Mouse (Mus musculus) ovary, postnatal 10 days (tissue): ENCODE measurements around the gene Neurl1a.

Source experiments
- DNase-seq: peaks from one replicate; pipeline ENCODE4 v3.0.0; 2022; ENCODE audit warnings: low spot score

Gene Neurl1a

DNA sequence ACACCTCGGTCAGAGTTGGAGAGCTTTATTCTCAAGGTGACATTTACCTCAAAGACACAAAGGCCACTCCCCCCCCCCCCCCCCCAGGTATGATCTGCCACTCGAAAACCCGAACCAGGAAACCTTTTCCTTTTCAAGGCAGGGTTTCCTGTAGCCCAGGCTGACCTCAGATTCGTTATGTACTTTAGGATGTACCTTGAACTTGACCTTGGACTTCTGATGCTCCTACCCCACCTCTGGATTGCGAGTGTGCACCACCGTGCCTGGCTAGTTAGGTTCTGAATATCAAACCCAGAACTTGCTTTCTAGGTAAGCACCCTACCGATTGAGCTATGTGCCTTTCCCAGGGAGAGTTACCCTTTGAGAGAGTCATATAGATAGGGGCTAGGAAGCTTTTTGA lies 69.7 kb downstream of the Neurl1a start:
- no peak for DNase-seq

DNA sequence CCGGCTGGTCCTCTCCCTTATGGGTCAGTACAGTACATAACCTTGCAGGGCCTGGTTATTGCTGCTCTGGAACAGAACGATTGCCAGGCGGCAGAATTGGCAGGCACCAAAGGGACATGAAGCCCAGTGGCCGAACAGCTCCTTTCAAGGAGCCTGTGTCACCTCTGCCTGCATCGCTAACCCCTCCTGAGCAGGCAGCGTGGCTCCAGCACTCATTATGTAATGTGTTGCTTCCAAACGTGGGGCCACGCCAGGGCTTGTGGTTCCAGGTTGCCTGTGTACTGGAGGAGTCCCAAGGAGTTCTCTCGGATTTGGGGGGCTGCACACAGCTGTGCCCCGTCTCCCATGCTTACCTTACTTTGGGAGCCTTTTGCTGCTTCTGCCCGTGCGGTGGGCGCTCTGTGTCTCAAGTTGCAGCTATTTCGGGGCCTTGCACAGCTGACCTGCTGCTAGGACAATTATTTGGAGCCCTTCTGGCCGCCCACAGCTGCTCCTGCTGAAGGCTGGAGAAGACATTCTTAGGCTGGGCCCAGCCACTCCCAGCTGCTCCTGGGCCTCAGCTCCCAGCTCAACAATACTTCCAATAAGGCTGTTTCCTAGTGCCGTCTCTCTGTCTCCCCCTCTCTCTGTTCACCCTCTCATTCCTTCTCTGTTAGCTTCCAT lies 70.4 kb downstream of the Neurl1a start:
- no peak for DNase-seq

DNA sequence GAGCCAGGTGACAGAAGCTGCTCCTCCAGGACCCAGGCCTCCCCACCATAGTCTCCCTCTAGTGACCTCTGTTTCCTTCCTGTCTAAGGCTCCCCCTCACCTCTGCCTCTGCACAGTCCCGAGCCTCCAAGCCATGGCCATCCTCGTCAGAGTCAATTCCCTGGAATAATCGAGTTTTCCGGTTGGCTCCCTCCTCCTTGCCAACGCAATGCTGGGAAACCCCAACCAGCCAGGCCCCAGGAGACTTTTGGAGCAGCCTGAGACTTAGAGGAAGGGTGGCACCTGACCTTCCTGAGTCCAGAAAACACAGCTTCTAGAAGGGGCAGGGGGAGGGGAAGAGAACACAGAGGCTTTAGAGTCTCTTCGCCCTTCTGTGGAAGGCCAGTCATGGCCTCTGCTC lies 72.3 kb downstream of the Neurl1a start:
- DNase-seq, result no peak

DNA sequence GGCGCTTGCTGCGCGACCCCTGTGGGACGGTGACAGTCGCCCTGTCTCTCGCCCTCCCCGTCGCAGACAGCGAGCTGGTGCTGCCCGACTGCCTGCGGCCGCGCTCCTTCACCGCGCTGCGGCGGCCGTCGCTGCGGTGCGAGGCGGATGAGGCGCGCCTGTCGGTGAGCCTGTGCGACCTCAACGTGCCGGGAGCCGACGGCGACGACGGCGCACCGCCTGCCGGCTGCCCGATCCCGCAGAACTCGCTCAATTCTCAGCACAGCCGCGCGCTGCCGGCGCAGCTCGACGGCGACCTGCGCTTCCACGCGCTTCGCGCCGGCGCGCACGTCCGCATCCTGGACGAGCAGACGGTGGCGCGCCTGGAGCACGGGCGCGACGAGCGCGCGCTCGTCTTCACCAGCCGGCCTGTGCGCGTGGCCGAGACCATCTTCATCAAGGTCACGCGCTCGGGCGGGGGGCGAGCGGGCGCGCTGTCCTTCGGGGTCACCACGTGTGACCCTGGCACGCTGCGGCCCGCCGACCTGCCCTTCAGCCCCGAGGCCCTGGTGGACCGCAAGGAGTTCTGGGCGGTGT lies 74.5 kb downstream of the Neurl1a start:
- no peak for DNase-seq

DNA sequence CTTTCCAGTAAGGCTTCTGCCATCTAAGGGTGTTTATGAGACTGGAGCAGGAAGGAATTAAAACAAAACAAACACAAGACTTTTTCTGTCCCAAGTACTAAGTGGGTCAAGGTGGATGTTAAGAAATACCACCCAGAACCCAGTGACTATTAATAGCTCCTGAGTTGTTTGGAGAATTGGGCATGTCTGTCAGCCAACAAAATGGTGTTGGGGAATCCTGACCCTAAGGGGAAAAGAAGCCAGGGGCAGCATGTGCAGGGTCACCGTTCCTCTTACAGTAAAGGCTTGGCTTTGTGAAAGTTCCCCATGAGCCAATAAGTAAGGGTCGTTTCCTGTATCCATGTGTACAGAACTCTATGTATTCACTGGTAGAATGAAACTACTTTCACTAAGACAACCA lies 76.4 kb downstream of the Neurl1a start:
- no peak for DNase-seq

DNA sequence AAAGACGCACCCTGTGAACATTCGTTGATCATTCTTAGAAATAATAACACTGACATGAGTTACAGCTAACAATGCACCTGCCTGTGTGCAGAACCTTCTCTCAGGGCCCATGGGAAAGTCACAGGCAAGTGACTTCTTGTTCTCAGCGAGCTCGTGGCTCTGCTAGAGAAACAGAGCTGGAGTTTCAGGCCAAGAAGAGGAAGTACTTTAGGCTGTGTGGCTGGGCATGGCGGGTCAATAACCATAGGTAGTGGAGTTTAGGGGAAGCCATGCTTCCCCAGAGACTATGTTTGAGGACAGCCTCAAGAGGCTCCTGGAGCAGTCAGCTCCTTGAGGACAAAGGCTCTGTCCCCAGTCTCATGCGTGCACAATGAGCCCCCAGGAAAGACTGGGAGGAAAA lies 77.3 kb downstream of the Neurl1a start:
- no peak for DNase-seq

DNA sequence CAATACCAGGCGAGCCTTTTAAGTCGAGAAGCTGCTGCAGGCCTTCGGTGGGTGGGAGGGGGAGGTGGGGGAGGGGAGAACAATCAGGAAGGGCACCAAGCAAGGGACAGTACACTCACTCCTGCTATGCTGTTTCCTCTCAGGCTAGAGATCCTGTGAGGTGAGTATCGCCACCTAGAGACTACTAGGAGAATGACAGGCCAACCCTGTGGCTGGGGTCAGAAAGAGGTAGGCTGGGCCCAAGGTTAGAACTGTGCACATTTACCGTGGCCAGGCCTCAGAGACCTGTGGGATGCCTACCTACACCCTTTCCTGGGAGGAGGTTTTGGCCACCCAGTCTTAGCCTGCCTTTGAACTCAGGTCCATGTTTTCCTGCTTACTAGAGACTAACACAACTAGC lies 81.0 kb downstream of the Neurl1a start:
- DNase-seq, result no peak

DNA sequence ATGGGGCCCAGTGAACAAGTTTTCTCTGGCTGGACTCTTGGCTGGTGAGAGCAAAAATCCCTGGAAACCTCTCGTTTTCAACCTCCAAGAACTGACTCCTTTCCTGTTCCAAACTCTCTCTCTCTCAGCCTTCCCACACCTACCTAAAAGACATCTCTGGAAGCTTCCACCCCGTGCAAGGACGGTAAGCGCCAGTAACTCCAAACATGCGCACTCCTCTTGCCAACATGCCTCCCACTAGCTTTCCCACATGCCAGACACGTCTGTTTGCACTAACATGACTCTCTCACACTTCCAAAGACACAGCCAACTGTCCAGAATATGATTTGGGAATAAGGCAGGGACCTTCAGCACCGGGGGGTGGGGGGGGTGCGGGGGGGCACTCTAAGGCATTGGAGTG lies 82.6 kb downstream of the Neurl1a start:
- DNase-seq, result no peak

DNA sequence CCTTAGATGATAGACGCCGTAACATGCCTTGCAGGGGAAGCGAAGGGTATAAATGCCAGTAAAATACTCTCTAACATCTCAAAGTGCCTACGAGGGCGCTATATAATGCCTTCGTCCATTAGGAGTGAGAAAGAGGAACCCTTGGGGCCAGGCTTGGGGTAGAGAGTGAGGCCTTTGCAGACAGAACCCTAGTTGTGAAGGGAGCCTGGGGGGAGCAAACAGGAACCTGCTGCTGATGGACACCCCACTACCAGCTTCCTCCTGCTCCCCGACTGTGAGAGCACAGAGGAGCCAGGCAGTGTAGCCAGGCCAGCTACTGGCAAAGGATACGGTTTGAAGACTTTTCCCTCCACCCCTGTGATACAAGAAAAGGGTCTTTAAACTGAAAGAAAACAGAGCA lies 85.0 kb downstream of the Neurl1a start:
- no peak for DNase-seq

DNA sequence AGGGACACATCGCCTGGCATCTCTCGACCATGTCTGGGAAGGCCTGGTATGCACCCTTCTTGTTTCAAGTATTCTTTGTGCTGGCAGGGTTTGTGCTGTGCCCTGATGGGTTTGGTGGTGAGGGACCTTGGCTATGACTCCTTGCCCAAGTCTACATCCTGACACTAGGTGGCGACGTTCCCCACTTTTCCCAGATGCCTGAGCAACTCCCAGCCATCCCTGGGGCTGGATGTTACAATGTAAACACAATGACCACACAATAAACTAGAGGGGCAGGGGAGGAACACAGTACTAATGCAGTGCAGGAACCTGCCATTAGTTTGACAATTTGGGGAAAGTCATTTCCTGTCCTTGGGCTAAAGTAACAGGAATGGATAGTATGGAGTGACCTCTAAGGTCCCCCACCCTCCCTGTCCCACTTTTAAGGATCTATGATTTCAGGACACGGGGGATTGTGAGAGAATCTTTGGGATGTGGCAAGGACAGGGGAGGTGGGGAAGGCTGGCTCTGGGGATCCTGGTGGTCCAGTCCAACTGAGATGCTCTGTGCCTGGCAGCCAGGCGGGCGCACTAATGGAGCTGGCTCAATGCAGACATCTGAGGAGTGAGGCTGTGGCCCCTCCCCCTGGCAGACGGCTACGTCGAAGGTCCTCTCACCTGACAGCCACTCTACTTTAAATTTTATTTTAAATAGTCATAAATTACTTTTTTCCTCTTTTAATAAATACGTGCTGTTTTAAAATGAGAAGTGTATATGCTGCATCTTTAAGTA lies 85.9 kb downstream of the Neurl1a start:
- DNase-seq, result peak; percentile 62

DNA sequence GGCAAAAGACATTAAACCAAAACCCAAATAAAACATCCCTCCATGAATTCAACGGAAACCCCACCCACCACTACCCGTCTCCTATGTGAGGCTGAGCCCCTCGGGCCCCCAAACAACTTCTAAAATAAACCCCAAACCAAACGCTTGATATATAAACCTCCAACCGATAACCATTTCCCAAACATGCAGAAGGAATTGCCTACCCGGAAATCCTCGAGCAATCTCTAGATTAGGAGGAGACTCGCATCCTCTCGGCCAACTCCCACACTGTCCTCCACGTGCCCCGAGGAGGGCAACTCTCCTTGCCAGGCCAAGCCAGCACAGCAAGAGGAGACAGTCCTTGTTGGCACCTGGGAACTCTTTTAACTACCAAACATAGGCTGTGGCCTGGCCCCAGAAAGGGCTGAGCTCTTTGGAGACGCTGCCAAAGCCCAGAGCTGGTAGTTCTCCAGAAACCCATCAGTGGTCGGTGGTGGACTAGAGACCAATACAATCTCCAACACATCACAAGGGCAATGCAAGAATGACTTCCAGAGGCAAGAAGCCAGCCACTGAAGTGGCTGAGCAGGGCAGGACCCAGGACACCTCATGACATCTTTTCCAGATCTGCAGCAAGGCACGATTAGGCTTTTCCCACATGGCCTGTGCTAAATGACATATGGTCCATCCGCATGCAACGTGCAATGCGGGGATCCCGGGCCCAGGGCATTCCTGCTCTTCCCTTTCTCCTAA lies 87.6 kb downstream of the Neurl1a start:
- no peak for DNase-seq

DNA sequence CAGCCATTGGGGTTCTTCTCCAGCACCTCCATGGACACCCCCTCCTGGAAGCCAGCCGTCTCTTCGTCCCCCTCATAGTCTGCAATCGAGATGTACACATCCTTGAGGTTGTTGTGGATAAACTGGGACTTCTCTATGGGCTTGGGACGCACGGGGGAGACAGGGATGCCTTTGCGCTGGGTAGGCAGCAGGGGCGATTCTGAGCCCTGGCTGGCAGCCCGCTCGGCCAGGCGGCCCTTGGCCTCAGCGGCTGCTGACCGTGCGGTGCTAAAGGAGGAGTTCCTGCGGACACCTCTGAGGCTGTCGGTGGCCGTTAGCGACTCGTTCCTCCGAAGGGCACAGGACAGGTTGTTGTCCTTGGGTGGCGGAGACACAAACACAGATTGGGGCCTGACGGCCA lies 88.4 kb downstream of the Neurl1a start:
- no peak for DNase-seq

DNA sequence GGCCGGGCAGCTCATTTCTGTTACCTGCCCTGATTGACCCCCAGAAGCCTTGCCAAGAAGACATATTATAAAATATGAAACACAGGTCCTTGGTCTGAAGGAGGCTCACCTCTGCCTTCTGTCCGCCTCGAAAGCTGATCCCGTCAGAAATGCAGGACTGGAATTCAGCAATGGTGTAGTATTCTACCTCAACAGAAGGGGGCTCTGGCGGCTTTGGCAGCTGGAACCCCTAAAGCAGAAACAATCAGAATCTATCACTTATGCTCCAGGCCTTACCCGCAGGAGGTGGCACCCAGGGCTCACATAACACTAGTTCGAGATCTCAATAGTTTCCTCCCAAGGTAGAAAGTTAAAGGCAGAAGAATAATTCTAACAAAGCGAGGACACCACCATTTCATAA lies 91.1 kb downstream of the Neurl1a start:
- DNase-seq, result no peak

DNA sequence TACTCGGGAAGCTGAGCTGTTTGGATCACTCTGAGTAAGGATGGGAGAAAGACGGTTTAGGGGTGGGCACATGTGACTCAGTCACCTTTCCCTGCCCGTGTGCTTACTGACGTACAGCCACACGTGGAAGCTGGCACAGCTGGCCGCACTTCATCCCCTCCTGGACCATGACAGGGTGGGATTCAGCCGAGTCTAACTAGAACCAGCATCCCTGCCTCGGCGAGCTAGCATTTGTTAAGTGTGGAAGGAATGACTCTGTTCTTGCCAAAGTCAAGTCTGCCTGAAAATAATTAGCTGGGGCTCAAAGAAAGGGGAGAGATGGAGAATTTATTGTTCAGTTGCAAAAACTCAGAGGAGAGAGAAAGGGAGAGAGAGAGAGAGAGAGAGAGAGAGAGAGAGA lies 91.9 kb downstream of the Neurl1a start:
- no peak for DNase-seq

DNA sequence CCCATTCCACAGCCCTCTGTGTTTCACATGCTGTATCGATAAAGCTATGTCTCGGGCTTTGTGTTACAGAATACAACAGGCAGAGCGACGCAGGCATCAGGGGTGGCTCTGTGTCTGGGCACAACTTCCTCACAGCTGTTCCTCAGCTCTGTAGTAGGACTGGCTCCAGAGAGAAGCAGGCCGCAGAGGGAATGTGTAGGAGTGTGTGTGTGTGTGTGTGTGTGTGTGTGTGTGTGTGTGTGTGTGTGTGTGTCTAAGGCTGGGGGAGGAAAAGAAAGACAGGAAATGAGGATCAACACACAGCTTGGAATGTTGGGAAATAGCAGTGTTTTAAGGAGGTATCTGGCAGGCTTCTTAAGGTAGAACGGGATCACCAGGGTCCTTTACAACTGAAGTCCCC lies 98.1 kb downstream of the Neurl1a start:
- no peak for DNase-seq

DNA sequence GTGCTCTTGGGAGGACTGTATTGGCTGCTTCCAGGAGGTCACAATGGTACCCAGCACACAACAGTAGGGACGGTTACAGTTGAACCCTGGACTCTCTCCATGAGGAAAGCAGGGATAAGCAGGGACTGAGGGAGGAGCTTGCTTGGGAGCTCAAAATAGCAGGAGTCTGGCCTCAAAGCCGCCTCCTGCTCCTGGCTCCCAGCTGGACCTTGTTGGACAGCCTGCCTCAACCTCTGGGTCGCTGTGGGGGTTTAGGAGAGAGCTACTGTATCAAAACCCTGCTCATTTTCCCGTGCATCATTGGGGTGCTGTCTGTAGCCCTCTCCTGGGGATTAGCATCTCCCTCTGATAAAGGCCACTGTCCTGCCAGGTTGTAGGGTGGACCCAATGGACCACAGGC lies 100.8 kb downstream of the Neurl1a start:
- DNase-seq, result no peak

DNA sequence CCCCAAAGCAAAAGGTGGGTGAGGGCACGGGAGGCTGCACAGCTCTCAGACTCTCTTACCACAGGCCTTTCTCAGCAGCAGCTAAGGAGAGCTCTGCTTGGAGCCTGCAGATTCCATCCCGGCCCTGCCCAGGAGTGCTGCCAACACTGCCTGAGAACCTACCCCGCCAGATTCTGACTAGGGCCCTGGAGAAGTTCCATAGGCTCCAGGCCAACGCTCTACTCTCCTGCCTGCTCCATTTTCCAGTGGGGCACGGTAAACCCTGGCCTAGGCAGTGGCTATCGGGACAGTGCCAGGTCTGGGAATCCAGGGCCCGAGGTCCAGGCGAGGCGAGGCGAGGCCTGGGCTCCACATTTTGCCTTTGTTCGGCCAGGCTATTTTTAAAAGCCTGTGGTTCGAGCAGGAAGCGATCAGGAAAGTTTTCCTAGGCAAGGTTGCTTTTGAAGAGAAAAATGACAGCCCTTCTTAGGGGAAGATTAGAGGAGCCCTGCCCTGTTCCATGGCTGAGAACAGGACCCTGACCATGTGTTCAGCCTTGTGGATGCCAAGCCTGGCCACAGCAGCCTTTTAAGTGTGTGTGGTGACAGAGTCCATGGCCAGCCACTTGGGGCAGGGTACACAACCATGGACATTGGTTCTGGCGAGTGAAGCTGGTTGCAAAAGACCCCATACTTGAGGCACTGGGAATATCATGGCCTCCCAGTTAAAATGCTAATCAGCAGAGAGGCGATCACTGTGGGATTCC lies 101.3 kb downstream of the Neurl1a start:
- DNase-seq, result peak; percentile 70

DNA sequence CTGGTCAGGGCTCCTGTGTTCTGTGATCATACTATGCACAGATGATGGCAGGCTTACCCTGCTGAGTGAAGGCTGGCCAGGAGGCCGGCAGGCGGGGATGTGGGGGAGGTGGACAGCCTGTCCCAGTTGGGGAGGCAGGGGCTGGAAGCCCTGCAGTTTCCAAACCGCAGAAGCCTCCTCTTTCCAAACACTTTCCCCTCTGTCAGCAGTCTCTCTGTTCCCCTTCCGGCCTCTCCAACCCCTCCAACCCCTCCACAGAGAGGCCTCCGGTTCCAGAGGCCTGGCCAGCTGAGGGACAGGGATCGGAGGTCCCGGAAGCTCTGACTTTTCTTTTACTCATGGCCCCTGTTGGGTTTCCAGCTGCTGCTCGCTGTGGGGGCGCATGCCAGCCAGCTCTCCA lies 102.3 kb downstream of the Neurl1a start:
- DNase-seq, result no peak

DNA sequence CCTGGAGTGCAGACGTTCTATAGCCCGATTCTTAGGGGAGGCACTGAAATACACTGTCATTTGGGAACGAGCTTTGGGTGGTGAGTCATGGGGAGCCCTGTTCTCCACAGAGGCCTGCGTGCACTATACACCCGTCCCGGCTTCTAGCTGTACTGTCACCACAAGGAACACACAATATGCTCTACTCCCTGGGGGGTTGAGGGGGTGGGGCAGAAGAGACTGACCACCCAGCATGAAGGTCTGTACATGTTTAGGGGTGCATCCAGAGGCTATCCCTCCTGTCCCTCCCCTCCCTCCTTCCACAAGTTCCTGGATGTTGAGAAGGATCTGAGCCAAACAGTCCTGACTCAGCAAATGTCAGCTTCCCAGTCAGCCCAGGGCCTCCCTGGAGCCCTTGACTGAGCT lies 103.4 kb downstream of the Neurl1a start:
- no peak for DNase-seq

DNA sequence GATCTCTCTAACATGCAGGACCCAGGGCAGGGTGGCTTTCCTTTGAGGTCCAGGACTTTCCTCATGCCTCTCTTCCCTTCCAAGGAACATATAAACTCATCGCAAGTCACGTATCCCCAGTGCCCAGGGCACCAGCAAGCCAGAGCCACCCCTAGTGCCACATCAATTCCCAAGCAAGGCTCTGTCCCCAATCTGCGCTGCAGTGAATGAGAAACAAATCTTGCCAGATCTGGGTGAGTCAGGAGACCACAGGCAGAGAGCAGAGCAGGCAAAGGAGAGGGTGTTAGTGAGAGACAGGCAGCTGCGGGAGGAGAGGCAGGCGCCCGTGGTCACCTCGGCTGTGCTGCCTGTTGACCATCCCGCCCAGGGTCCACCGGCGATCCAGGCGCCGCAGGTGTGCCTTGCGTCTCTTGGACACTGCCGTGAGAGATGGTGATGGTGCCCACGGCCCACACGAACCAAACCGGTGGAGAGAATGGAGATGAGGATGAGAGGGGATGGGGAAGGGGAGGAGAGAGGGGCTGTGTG lies 104.1 kb downstream of the Neurl1a start:
- no peak for DNase-seq

DNA sequence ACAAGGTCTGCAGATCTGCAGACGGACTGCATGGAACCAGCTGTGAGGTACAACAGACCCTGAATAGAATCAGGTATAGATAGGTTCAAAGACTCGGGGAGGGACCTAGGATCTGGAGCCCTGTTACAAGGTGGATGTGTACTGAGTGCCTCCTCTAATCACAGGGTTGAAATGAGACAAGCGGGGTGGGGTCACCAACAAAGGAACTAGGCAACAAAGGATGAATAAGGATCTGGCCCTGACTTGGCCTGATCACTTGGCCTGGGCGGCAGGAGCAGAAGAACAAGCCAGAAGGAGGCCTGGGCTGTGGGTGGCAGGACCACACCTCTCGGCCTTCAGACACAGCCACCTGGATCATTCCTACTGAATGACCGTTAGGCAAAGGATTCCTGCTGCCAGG lies 107.0 kb downstream of the Neurl1a start:
- no peak for DNase-seq

DNA sequence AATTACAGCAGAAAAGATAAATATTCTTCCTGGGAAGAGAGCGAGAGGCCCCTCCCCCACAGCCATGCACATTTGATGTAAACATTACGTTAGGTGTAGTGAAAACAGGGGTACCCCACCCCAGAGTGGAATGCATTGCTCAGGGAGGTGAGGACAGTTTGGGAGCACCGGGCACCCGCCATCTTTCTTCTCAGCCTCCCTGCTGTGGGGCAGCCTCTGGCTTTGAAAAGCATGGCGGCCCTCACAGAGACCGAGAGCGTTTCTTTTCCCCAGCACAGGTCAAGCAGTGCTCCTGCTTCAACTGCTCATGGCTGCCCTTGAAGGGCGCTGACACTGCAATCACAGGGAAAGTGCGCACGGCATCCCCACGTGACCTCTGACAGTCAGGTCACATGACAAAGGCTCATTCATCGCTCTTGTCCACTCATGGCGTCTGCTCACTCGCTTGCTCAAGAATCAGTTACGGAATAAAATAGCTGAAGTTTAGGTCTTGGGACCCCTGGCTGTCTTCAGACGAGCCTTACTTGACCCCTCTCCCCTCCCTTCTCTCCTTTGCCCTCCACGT lies 108.3 kb downstream of the Neurl1a start:
- DNase-seq, result no peak
